Mouse (Mus musculus) lung, postnatal 0 days (tissue): ENCODE results near the gene Spag7. TPM values are rescaled to one million over a fixed set of nuclear protein-coding genes. Genes with fewer than 3 reads are reported as not detected.

Experiments
- ATAC-seq: fragments of 200-750 bp; cut with Nextera tagmentation; 2 replicates; pipeline ENCODE4 v1.8.0; 2017; ENCODE audit warnings: moderate library complexity
- DNase-seq: peaks from one replicate; pipeline ENCODE4 v3.0.0-alpha.2; 2016; ENCODE audit warnings: low spot score
- H3K27ac ChIP-seq: fragments of 300-500 bp; sonication (generic); 2 replicates; pipeline ENCODE4 v1.5.1; 2014; ENCODE audit warnings: antibody characterized with exemption, mild to moderate bottlenecking, low read length, mixed read lengths
- H3K27me3 ChIP-seq: fragments of 300-500 bp; sonication (generic); replicated peaks from 2 replicates; pipeline ENCODE4 v1.6.1; 2014; ENCODE audit warnings: low read length, mixed read lengths; ENCODE audit not compliant: insufficient read depth
- H3K36me3 ChIP-seq: fragments of 300-500 bp; sonication (generic); 2 replicates; pipeline ENCODE4 v1.6.1; 2014; ENCODE audit warnings: low read length, mixed read lengths; ENCODE audit not compliant: insufficient read depth
- H3K4me1 ChIP-seq: fragments of 300-500 bp; sonication (generic); 2 replicates; pipeline ENCODE4 v1.6.1; 2014; ENCODE audit warnings: antibody characterized with exemption, low read depth, low read length, mixed read lengths; ENCODE audit not compliant: insufficient read depth
- H3K4me2 ChIP-seq: fragments of 300-500 bp; sonication (generic); replicated peaks from 2 replicates; pipeline ENCODE4 v1.6.1; 2014; ENCODE audit warnings: low read depth, mild to moderate bottlenecking, low read length, moderate library complexity, mixed read lengths
- H3K4me3 ChIP-seq: fragments of 300-500 bp; sonication (generic); 2 replicates; pipeline ENCODE4 v1.5.1; 2014; ENCODE audit warnings: low read depth, low read length
- H3K9ac ChIP-seq: fragments of 300-500 bp; sonication (generic); replicated peaks from 2 replicates; pipeline ENCODE4 v1.6.1; 2014; ENCODE audit warnings: low read depth, mild to moderate bottlenecking
- H3K9me3 ChIP-seq: fragments of 300-500 bp; sonication (generic); 2 replicates; pipeline ENCODE4 v1.6.1; 2016; ENCODE audit warnings: low read length, mixed read lengths
- CTCF ChIP-seq: IDR thresholded peaks from 2 replicates; pipeline ENCODE4 v1.5.1; 2016; ENCODE audit warnings: antibody characterized with exemption, mild to moderate bottlenecking
- EP300 ChIP-seq: IDR thresholded peaks from 2 replicates; pipeline ENCODE4 v1.6.1; 2016; ENCODE audit warnings: antibody characterized with exemption, mild to moderate bottlenecking, control low read depth
- WGBS: fragments of 180-500 bp; shearing (Covaris S2); extraction: QIAGEN DNeasy Blood & Tissue Kit; methylation state at CpG from one replicate; pipeline ENCODE4 v1.1.7; 2014; 5-methylcytosine and 5-hydroxymethylcytosine counted together
- polyA plus RNA-seq: library from polyadenylated mRNA; unstranded; fragments of >200 nt; fragmentation: Nextera tagmentation; extraction: Ambion mirVana; gene quantifications from 2 replicates; pipeline ENCODE4 v1.2.1, GENCODE M21; 2015

Gene Spag7
- polyA plus RNA-seq, 1 experiment from 2014 or later, result 84.6 TPM

DNA sequence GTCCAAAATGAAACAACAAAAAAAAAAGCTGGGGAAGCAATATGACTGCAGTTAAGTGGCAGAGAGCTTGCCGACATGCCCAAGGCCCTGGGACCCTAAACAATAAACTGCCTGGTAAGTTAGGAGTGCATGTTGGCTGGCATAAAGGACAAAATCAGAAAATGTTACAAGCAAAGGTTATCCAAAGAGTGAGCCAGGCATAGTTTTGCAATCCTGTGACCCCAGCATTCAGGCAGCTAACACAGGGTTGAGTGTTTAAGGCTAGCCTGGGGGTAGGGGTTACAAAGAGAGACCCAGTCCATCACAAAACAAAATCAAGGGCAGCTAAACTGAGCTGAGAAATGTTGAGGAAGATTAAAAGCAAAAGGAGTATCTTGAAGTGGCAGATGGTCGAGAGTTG is 29.8 kb upstream of the Spag7 start:
- H3K27me3 ChIP-seq, result no peaks in the 10 kb centered on the region
- H3K9ac ChIP-seq, result no peak overlapping the region
- no peaks in the 10 kb centered on the region for H3K9me3 ChIP-seq
- no peak for TF ChIP-seq EP300
- no peak for TF ChIP-seq CTCF
- no peak overlapping the region for H3K4me3 ChIP-seq
- peaks cover 15% of the 10 kb centered on the region; the same call in 1 of the 2 replicates for H3K4me1 ChIP-seq
- 76% methylated on average over 2 of the region's 2 CpGs for WGBS
- H3K27ac ChIP-seq, result no peak overlapping the region
- DNase-seq (no peak), ATAC-seq (no peak)
- H3K4me2 ChIP-seq, result no peak overlapping the region; the same call in 1 of the 2 replicates
- peaks cover 10% of the 10 kb centered on the region; the same call in 1 of the 2 replicates for H3K36me3 ChIP-seq

DNA sequence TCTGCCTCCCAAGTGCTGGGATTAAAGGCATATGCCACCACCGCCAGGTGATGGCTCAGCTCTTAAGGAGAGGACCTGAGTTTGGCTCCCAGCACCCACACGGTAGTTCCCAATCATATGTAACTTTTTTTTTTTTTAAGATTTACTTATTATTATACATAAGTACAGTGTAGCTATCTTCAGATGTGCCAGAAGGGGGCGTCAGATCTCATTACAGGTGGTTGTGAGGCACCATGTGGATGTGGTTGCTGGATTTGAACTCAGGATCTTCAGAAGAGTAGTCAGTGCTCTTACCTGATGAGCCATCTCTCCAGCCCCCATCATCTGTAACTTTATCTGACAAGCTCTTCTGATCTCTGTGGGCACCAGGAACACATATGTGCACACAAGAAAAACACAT is 28.2 kb upstream of the Spag7 start:
- WGBS, result 68% methylated on average over 3 of the region's 3 CpGs
- Histone ChIP-seq H3K4me3 (no peak overlapping the region), H3K27me3 (no peaks in the 10 kb centered on the region), H3K4me1 (peaks cover 11% of the 10 kb centered on the region; the same call in 1 of the 2 replicates), H3K9me3 (no peaks in the 10 kb centered on the region), H3K36me3 (no peaks in the 10 kb centered on the region), H3K9ac (no peak overlapping the region), H3K27ac (no peak overlapping the region), H3K4me2 (no peak overlapping the region)
- TF ChIP-seq EP300, result no peak
- no peak for TF ChIP-seq CTCF
- ATAC-seq, result no peak
- no peak for DNase-seq

DNA sequence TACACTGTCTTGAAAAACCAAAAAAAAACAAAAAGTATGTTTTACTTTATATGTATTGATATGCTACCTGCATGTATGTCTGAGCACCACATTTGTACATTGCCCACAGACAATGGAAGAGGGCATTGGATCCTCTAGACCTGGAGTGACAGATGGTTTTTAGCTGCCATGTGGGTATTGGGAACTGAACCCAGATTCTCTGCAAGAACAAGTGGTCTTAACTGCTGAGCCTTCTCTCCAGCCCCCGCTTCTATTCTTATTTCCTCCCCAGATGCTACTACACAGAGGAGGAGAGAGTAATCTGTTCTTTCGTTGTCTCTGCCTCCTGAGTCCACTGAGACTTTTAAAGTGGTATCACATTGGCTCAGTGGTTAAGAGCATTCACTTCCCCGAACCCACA is 24.3 kb upstream of the Spag7 start:
- 72% methylated on average over 3 of the region's 3 CpGs for WGBS
- TF ChIP-seq CTCF, result no peak
- no peak for TF ChIP-seq EP300

DNA sequence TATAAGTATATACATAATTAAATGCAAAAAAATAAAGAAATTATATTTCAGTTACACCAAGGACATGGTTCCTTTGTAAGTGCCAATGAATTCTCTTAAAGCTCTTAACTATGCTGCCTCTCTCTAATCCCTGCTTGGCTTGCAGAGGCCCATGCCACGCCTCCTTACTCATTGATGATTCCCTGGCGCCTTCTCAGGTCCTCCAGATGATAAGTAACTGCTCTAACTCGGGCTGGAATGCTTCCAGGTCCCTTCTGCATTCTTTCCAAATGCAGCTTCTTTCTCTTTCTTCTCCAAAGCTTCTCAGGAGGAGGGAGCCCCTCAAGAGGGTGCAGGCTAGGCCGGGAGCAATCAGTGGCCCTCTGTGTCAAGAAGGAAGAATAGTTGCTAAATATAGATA is 20.4 kb upstream of the Spag7 start:
- Histone ChIP-seq H3K27me3 (no peaks in the 10 kb centered on the region), H3K36me3 (no peaks in the 10 kb centered on the region), H3K4me2 (no peak overlapping the region), H3K9me3 (no peaks in the 10 kb centered on the region), H3K9ac (0 out of 2 replicates have a peak overlapping the region, but pooled peaks have one; percentile 23), H3K27ac (no peak overlapping the region), H3K4me1 (peaks cover 17% of the 10 kb centered on the region), H3K4me3 (no peak overlapping the region)
- WGBS, result 50% methylated on average over 4 of the region's 4 CpGs
- DNase-seq (no peak), ATAC-seq (no peak)
- TF ChIP-seq CTCF, result no peak
- TF ChIP-seq EP300, result no peak

More for the DNA sequence above, 24.3 kb upstream of the Spag7 start:
- no peak overlapping the region for H3K9ac ChIP-seq
- no peaks in the 10 kb centered on the region for H3K36me3 ChIP-seq
- H3K27ac ChIP-seq, result no peak overlapping the region
- no peak overlapping the region for H3K4me3 ChIP-seq
- peaks cover 6% of the 10 kb centered on the region for H3K4me1 ChIP-seq
- no peak overlapping the region for H3K4me2 ChIP-seq
- DNase-seq, result no peak
- ATAC-seq, result no peak
- no peaks in the 10 kb centered on the region for H3K9me3 ChIP-seq
- no peaks in the 10 kb centered on the region for H3K27me3 ChIP-seq

DNA sequence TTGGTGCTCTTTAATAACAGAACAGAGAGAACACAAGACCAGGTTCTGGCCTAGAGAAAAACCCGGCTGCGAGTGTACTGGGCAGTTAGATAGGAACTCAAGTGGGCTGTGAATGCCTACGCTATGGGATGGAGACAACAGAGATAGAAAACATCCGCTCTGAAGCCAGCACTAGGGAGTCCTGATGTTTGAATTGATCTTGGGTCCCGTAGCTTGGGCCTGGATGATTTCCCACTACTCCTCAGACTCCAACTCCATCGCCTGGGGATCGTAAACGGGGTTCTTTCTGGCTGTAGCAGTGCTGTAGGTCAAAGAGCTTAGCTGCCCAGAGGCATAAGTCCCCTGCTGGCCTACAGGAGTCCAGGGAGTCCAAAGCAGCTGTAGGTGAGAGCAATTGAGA is 19.2 kb upstream of the Spag7 start:
- peak overlapping the region; percentile 90 for H3K4me3 ChIP-seq
- H3K36me3 ChIP-seq, result peaks cover 6% of the 10 kb centered on the region; the same call in 1 of the 2 replicates
- DNase-seq (no peak), ATAC-seq (no peak)
- H3K27me3 ChIP-seq, result no peaks in the 10 kb centered on the region
- WGBS, result 17% methylated on average over 8 of the region's 8 CpGs
- H3K9me3 ChIP-seq, result no peaks in the 10 kb centered on the region
- H3K4me1 ChIP-seq, result peaks cover 17% of the 10 kb centered on the region
- H3K27ac ChIP-seq, result peak overlapping the region; percentile 87
- no peak for TF ChIP-seq EP300
- no peak for TF ChIP-seq CTCF
- peak overlapping the region; percentile 90 for H3K4me2 ChIP-seq
- peak overlapping the region; percentile 88 for H3K9ac ChIP-seq

DNA sequence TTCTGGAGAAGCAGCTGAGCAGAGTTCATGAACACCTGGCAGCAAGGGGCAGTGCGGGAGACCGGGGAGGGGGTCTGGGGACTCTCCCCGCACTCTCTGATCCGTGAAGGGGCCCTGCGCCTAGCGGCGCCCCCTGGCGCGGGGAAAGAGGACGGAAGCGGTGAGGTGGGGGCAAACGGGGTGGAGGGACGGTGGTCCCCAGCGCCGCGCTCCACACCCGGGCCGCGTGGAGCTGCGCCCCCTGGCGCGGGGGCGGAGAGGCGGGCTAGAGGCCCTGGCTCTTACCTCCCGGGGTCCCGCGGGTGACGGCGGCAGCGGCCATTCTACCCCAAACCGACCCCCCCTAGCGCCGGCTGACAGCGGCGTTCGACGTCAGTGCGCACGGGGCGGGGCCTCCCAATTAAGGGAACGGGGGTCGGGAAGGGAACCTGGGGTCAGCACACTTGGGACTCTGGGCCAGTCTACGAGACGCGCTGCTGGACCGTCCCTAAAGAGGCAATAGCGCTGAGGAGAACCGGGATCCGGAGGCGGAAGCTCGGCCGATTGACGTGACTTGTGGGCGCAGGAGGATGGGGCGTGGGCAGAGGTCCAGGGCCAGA is 18.5 kb upstream of the Spag7 start, which contains the start of gene Camta2:
Gene Camta2, minus strand, starts transcription at position 505 of the 599 bp plus-strand sequence.
- H3K9me3 ChIP-seq, result no peaks in the 10 kb centered on the region
- WGBS, result 2% methylated on average over 49 of the region's 55 CpGs
- peak; percentile 88 for DNase-seq
- H3K27ac ChIP-seq, result peak within 1 kb of the TSS; percentile 87
- H3K36me3 ChIP-seq, result peaks cover 10% of the 10 kb centered on the region; the same call in 1 of the 2 replicates
- peak within 1 kb of the TSS; percentile 90 for H3K4me3 ChIP-seq
- ATAC-seq, result peak; percentile 92
- H3K4me2 ChIP-seq, result peak within 1 kb of the TSS; percentile 90
- H3K9ac ChIP-seq, result peak within 1 kb of the TSS; percentile 88
- peaks cover 17% of the 10 kb centered on the region for H3K4me1 ChIP-seq
- no peaks in the 10 kb centered on the region for H3K27me3 ChIP-seq
- peak; percentile 67 for TF ChIP-seq CTCF
- TF ChIP-seq EP300, result no peak
